Mouse (Mus musculus) spleen, postnatal 4 days (tissue): Measurements from ENCODE around the gene Fndc5.
A peak's percentile ranks its signal among the peaks of the same experiment; 100 is the strongest.

Experiments
- DNase-seq, 2 experiments: peaks; one replicate each; pipeline ENCODE4 v3.0.0; 2022; ENCODE audit warnings: low spot score in 2 of 2

Fndc5 gene

GRCm38 (mm10) chr4:129145943-129146342 is 9.1 kb downstream of the Fndc5 start:
- DNase-seq = no peak

GRCm38 (mm10) chr4:129146392-129146791 is 9.6 kb downstream of the Fndc5 start:
- DNase-seq = no peak

- no peak for DNase-seq
These were observed 10.8 kb downstream of the Fndc5 start for GRCm38 (mm10) chr4:129147552-129148103.

GRCm38 (mm10) chr4:129149321-129149720 is 12.5 kb downstream of the Fndc5 start:
- no peak for DNase-seq

- DNase-seq = no peak
These were observed 14.5 kb downstream of the Fndc5 start for GRCm38 (mm10) chr4:129151276-129151811.

GRCm38 (mm10) chr4:129157541-129157940 is 20.7 kb downstream of the Fndc5 start:
- no peak for DNase-seq

- no peak for DNase-seq
These were observed 21.8 kb downstream of the Fndc5 start for GRCm38 (mm10) chr4:129158549-129158948.

GRCm38 (mm10) chr4:129161076-129161475 is 24.3 kb downstream of the Fndc5 start:
- DNase-seq = no peak

- no peak for DNase-seq
These were observed 24.9 kb downstream of the Fndc5 start for GRCm38 (mm10) chr4:129161581-129162255.

GRCm38 (mm10) chr4:129172529-129172928 is 35.7 kb downstream of the Fndc5 start:
- DNase-seq = no peak

- DNase-seq = no peak
These were observed 42.8 kb downstream of the Fndc5 start for GRCm38 (mm10) chr4:129179560-129179959.

GRCm38 (mm10) chr4:129188041-129188659 is 51.4 kb downstream of the Fndc5 start:
- DNase-seq = no peak

GRCm38 (mm10) chr4:129188803-129189541 is 52.2 kb downstream of the Fndc5 start:
- DNase-seq = peak; percentile 41 to 82

- peak; percentile 97 for DNase-seq
These were observed 53.0 kb downstream of the Fndc5 start, which contains the start of the genes S100pbp and Yars for GRCm38 (mm10) chr4:129189542-129190519. Gene S100pbp, minus strand, starts transcription at chr4:129189727. Gene Yars, plus strand, starts transcription at chr4:129189760.

GRCm38 (mm10) chr4:129190538-129190937 is 53.7 kb downstream of the Fndc5 start:
- no peak for DNase-seq

- DNase-seq = no peak
These were observed 54.9 kb downstream of the Fndc5 start for GRCm38 (mm10) chr4:129191691-129192090.
